Comparison of ENCODE assay signal across 25 mouse cellular contexts in the genomic region with DNA sequence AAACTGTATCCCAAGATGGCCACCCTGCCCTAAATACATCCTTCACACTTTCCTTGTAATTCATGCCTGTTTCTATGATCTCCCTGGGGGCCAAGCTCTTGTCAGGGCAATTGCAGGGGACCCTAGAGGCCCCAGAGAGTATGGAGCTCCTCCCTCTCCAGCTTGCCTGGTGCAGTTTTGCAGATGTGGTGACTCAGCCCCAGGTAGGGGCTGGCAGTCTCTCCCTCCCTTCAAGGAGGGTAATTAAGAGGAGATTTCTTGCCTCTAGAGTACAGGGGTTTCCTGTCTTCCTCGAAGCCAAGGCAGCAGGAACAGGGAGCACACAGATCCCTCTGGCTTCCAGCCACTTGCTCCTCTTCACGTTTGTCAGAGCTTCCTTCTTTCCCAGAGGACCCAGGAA.
"Had no signal": no experiment of that assay in that cellular context is flagged by ENCODE, and none has a peak within 500 bp of the region (broad histone marks: within the 10 kb centered on the region; RNA-seq: fewer than 3 reads in every experiment).

No protein-coding gene starts in this region.

- DNase-seq: kidney, adult 2 months; kidney, postnatal 25 days; layer of hippocampus, postnatal 36 days; liver, postnatal 0 days; lung, embryonic 14.5 days; right cerebral cortex, adult 18-20 months; right cerebral cortex, postnatal 25 days; spleen, adult 18-20 months; thymus, adult 2 months; thymus, postnatal 14 days; thymus, postnatal 4 days had no signal

- H3K9me3 ChIP-seq: limb, embryonic 12.5 days; limb, embryonic 15.5 days; midbrain, embryonic 12.5 days; midbrain, embryonic 15.5 days; neural tube, embryonic 12.5 days; neural tube, embryonic 15.5 days; stomach, embryonic 15.5 days had no signal

- H3K27me3 ChIP-seq: midbrain, embryonic 12.5 days; midbrain, embryonic 15.5 days; neural tube, embryonic 12.5 days; neural tube, embryonic 15.5 days; stomach, embryonic 15.5 days had no signal

- H3K4me1 ChIP-seq: midbrain, embryonic 12.5 days; midbrain, embryonic 15.5 days; neural tube, embryonic 12.5 days; stomach, embryonic 15.5 days had no signal

- H3K4me2 ChIP-seq: limb, embryonic 12.5 days; limb, embryonic 15.5 days; liver, embryonic 11.5 days; lung, embryonic 14.5 days; midbrain, embryonic 12.5 days; midbrain, embryonic 15.5 days; neural tube, embryonic 12.5 days; neural tube, embryonic 15.5 days; stomach, embryonic 15.5 days had no signal

- ATAC-seq: liver, postnatal 0 days; lung, postnatal 0 days; midbrain, embryonic 15.5 days had no signal

- H3K27ac ChIP-seq: kidney, postnatal 0 days; layer of hippocampus, adult 2 months; left cerebral cortex, adult 2 months; limb, embryonic 12.5 days; limb, embryonic 15.5 days; liver, embryonic 14.5 days; macrophage; midbrain, embryonic 12.5 days; midbrain, embryonic 15.5 days; neural tube, embryonic 12.5 days; neural tube, embryonic 15.5 days; stomach, embryonic 15.5 days had no signal

- H3K4me3 ChIP-seq: layer of hippocampus, adult 2 months; left cerebral cortex, adult 2 months; limb, embryonic 12.5 days; limb, embryonic 15.5 days; midbrain, embryonic 12.5 days; midbrain, embryonic 15.5 days; neural tube, embryonic 12.5 days; neural tube, embryonic 15.5 days; stomach, embryonic 15.5 days had no signal

- H3K36me3 ChIP-seq: limb, embryonic 12.5 days; limb, embryonic 15.5 days; midbrain, embryonic 12.5 days; midbrain, embryonic 15.5 days; neural tube, embryonic 12.5 days; neural tube, embryonic 15.5 days; stomach, embryonic 15.5 days had no signal

- H3K9ac ChIP-seq: limb, embryonic 12.5 days; limb, embryonic 15.5 days; liver, embryonic 14.5 days; liver, postnatal 0 days; lung, embryonic 14.5 days; midbrain, embryonic 12.5 days; midbrain, embryonic 15.5 days; neural tube, embryonic 12.5 days; neural tube, embryonic 15.5 days; stomach, embryonic 15.5 days had no signal
